31 mouse cellular contexts compared by ENCODE assay signal in genomic region chr2:12361310-12361709, GRCm38 (mm10). TPM values are rescaled to one million over a fixed set of nuclear protein-coding genes. Genes with fewer than 3 reads are reported as not detected.
"Had no signal": no experiment of that assay in that cellular context is flagged by ENCODE, and none has a peak within 500 bp of the region (broad histone marks: within the 10 kb centered on the region; RNA-seq: fewer than 3 reads in every experiment).

No protein-coding gene starts in this region.

- ATAC-seq: liver, embryonic 12.5 days; liver, postnatal 0 days; lung, postnatal 0 days; midbrain, embryonic 15.5 days; midbrain, embryonic 16.5 days had no signal

- H3K4me2 ChIP-seq: limb, embryonic 12.5 days; limb, embryonic 13.5 days; limb, embryonic 15.5 days; liver, embryonic 11.5 days; liver, embryonic 12.5 days; liver, embryonic 13.5 days; liver, embryonic 15.5 days; lung, embryonic 14.5 days; lung, embryonic 15.5 days; midbrain, embryonic 12.5 days; midbrain, embryonic 15.5 days; neural tube, embryonic 12.5 days had no signal

- DNase-seq: left cerebral cortex, postnatal 4 days; liver; liver, embryonic 13.5 days; liver, postnatal 0 days; lung, adult 18-20 months; lung, adult 2 months; lung, embryonic 14.5 days; lung, postnatal 10 days; lung, postnatal 14 days; lung, postnatal 36 days; lung, postnatal 4 days; midbrain, embryonic 14.5 days had no signal

- H3K9me3 ChIP-seq: limb, embryonic 10.5 days; limb, embryonic 12.5 days; limb, embryonic 15.5 days; liver, embryonic 12.5 days; liver, embryonic 13.5 days; liver, embryonic 15.5 days; lung, embryonic 15.5 days; megakaryocyte, embryonic 14.5 days; midbrain, embryonic 10.5 days; midbrain, embryonic 12.5 days; midbrain, embryonic 15.5 days; neural tube, embryonic 12.5 days had no signal

- H3K4me1 ChIP-seq: limb, embryonic 10.5 days; limb, embryonic 12.5 days; limb, embryonic 13.5 days; limb, embryonic 15.5 days; liver, embryonic 12.5 days; liver, embryonic 13.5 days; liver, embryonic 15.5 days; lung, embryonic 15.5 days; megakaryocyte, embryonic 14.5 days; midbrain, embryonic 10.5 days; midbrain, embryonic 12.5 days; midbrain, embryonic 15.5 days; neural tube, embryonic 12.5 days had no signal

- H3K27ac ChIP-seq: limb, embryonic 10.5 days; limb, embryonic 12.5 days; limb, embryonic 13.5 days; limb, embryonic 15.5 days; liver, embryonic 12.5 days; liver, embryonic 13.5 days; liver, embryonic 14.5 days; liver, embryonic 15.5 days; lung, embryonic 15.5 days; macrophage; midbrain, embryonic 10.5 days; midbrain, embryonic 12.5 days; midbrain, embryonic 15.5 days; neural tube, embryonic 12.5 days had no signal

- H3K4me3 ChIP-seq: limb, embryonic 10.5 days; limb, embryonic 12.5 days; limb, embryonic 13.5 days; limb, embryonic 15.5 days; liver, embryonic 12.5 days; liver, embryonic 13.5 days; liver, embryonic 15.5 days; lung, embryonic 15.5 days; megakaryocyte, embryonic 14.5 days; midbrain, embryonic 10.5 days; midbrain, embryonic 12.5 days; midbrain, embryonic 15.5 days; myocyte; neural tube, embryonic 12.5 days had no signal

- H3K9ac ChIP-seq: limb, embryonic 12.5 days; limb, embryonic 13.5 days; limb, embryonic 15.5 days; liver, embryonic 12.5 days; liver, embryonic 13.5 days; liver, embryonic 14.5 days; liver, embryonic 15.5 days; liver, postnatal 0 days; lung, embryonic 14.5 days; lung, embryonic 15.5 days; midbrain, embryonic 12.5 days; midbrain, embryonic 15.5 days; neural tube, embryonic 12.5 days had no signal

- H3K27me3 ChIP-seq: limb, embryonic 12.5 days; limb, embryonic 13.5 days; limb, embryonic 15.5 days; liver, embryonic 12.5 days; liver, embryonic 13.5 days; liver, embryonic 15.5 days; lung, embryonic 15.5 days; megakaryocyte, embryonic 14.5 days; midbrain, embryonic 12.5 days; midbrain, embryonic 15.5 days; neural tube, embryonic 12.5 days had no signal

RNA-seq across cellular contexts. Expression of gene Itga8, which starts 59.6 kb away (rescaled TPM):
- total RNA-seq: megakaryocyte-erythroid progenitor cell, adult 5-6 weeks had no signal
